Mouse (Mus musculus): ENCODE measurements around the gene Usp12. TPM values are rescaled to one million over a fixed set of nuclear protein-coding genes. Genes with fewer than 3 reads are reported as not detected.

Usp12 gene
- polyA plus RNA-seq, 1 experiment = 27.6 TPM

DNA sequence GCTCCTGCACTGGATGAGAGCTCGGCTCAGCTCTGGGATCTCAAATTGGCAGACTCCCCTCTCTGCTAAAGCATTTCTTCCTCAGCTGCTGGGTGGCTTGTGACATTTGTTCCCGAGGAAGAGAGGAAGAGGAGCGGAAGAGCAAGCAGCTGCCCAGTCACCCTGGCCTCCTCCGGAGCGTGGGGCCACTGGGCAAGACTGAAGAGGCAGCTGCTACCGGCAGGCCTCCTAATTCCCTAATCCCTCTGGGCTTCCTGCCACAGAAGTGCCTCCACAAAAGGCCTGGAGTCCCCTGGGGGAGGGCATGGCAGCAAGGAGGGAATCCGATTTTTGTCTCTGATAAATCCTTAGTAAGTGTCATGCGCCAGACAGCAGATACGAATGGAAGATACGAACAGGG lies 81.7 kb downstream of the Usp12 start:
- DNase-seq (ENCODE audit: low read depth) = peak; percentile 90
- TF ChIP-seq POLR2A (IDR thresholded peaks at IDR 0.05; ENCODE audit: borderline replicate concordance, extremely low read depth, insufficient read depth, insufficient read length, poor library complexity, severe bottlenecking) (no peak), CTCF (IDR thresholded peaks at IDR 0.05; ENCODE audit: borderline replicate concordance, extremely low read depth, insufficient read depth, insufficient read length) (no peak)

DNA sequence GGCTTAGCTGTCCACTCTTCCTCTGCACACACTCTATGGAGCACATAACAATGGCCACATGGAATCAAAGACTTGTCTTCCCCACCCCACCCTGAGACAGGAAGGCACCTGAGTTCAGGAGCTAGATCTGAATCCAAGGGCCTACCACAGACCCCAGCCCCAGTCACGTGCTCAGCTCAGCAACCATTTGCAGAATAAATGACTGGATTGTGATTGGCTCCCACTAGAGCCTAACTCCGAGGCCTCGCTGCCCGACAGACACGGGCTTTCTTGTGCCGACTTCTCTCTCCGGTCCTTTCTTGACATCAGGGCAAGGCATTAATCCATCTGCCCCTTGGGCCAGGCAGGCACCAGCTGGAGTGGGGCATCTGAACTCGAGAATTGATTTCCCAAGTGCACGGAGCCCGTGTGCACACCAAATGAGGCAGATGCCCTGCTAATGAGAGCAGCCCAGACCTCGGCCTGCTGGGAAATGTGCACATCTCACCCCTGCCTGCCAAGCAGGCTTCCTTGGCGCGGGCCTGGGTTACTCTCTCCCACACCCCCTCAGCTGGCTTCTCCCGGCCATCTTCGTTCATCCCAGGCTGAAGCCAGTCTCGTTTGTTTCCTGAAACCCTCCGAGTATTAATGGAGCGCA lies 82.4 kb downstream of the Usp12 start:
- TF ChIP-seq POLR2A (IDR thresholded peaks at IDR 0.05; ENCODE audit: borderline replicate concordance, extremely low read depth, insufficient read depth, insufficient read length, poor library complexity, severe bottlenecking) (no peak), CTCF (IDR thresholded peaks at IDR 0.05; ENCODE audit: borderline replicate concordance, extremely low read depth, insufficient read depth, insufficient read length) (no peak)
- peak; percentile 86 for DNase-seq (ENCODE audit: low read depth)

DNA sequence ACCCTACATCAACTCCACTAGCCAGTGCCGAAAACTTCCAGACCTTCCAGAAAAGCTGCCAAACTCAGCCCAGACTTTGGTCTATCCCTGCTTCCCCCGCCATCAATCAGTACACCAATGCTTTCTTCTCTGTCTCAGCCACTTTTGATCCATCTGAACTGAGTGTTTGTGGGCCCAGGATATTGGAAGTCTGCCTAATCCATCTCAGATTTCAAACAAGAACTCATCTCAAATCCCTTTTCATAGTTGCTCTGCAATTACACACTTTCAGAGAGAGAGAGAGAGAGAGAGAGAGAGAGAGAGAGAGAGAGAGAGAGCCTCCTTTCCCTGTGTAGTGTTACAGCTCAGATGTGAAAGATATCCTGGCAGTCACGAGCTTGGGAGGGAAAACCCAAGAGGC lies 85.4 kb downstream of the Usp12 start:
- peak; percentile 66 for DNase-seq (ENCODE audit: low read depth)
- TF ChIP-seq CTCF (IDR thresholded peaks at IDR 0.05; ENCODE audit: borderline replicate concordance, extremely low read depth, insufficient read depth, insufficient read length) (no peak), POLR2A (IDR thresholded peaks at IDR 0.05; ENCODE audit: borderline replicate concordance, extremely low read depth, insufficient read depth, insufficient read length, poor library complexity, severe bottlenecking) (no peak)

DNA sequence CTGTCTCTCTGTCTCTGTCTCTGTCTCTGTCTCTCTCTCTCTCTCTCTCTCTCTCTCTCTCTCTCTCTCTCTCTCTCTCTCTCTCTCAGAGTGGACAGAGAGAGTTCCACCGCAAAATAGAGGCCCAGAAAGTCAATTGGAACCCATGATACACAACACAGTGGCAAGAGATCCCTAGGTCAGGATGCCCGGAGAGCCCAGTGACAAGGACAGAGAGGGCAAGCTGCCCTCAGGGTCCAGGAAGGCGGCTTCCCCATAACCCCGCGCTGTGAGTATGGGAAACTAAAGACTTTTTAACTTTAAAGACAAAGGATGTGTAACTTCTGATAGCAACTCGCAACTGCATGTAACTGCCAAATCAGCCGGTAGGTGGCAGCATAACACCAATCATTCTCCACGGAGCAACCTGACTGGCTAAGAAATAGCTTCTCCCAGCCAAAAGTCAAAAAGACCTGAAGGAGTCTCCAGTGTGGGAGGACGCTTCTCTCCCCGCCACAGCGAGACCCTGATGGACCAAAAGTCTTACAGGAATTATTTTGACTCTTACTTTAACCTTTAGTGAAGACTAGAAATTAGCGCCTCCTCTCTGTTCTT lies 88.9 kb downstream of the Usp12 start:
- TF ChIP-seq CTCF (IDR thresholded peaks at IDR 0.05; ENCODE audit: borderline replicate concordance, extremely low read depth, insufficient read depth, insufficient read length) (peak; percentile 83; the same call in 1 of the 2 replicates), POLR2A (IDR thresholded peaks at IDR 0.05; ENCODE audit: borderline replicate concordance, extremely low read depth, insufficient read depth, insufficient read length, poor library complexity, severe bottlenecking) (no peak)
- peak; percentile 87 for DNase-seq (ENCODE audit: low read depth)

DNA sequence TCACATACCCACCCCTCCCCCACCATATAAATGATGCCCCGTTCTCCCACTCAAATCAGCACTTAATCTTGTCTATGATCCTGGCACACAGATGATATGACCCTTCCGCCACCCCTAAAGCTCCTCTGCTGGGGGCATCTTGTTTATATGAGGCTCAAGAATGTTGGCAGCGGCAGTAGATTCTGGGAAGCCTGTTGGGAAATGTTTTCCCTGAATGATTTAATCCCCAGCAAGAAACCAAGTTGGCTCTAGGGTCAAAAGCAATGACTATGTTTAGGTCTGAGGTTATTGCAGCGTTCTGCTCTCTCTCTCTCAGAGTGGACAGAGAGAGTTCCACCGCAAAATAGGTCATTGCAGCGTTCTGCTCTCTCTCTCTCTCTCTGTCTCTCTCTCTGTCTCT lies 89.4 kb downstream of the Usp12 start:
- no peak for DNase-seq (ENCODE audit: low read depth)
- TF ChIP-seq POLR2A (IDR thresholded peaks at IDR 0.05; ENCODE audit: borderline replicate concordance, extremely low read depth, insufficient read depth, insufficient read length, poor library complexity, severe bottlenecking) = no peak
- TF ChIP-seq CTCF (IDR thresholded peaks at IDR 0.05; ENCODE audit: borderline replicate concordance, extremely low read depth, insufficient read depth, insufficient read length) = no peak

DNA sequence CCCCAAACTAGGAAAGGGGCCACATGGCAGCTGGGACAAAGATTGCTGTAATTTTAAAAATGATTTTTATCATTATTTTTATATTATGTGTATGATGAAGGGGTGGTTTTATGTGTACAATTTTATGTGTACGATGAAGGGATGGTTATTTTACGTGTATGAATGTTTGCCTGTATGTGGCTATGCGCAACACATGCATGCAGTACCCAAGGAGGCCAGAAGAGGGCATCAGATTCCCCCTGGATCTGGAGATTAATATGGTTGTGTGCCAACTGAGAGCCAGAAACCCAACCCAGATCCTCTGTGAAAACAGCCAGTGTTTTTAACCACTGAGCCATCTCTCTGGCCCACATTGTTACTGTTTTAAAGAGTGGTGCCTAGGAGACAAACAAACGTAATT lies 90.6 kb downstream of the Usp12 start:
- DNase-seq (ENCODE audit: low read depth) = no peak
- TF ChIP-seq POLR2A (IDR thresholded peaks at IDR 0.05; ENCODE audit: borderline replicate concordance, extremely low read depth, insufficient read depth, insufficient read length, poor library complexity, severe bottlenecking) (no peak), CTCF (IDR thresholded peaks at IDR 0.05; ENCODE audit: borderline replicate concordance, extremely low read depth, insufficient read depth, insufficient read length) (peak; percentile 34; the same call in 1 of the 2 replicates)

DNA sequence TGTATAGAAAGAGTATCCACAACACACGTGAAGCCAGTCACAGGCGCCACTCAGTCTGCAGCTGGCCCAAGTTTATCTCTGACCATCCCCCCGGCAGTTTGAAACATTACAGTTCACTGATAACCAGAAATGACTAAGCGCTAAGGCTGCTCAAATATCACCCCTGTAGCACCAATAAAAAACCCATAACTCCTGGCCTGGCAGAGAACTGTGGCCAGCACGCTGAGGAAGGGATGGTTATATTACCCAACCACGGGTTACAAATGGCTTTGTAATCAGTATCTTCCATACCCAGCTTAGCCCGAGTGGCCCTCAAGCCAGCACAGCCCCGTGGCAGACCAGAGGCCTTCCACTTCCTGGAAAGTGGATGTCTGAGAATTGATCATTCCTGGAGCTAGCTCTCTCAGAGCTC lies 91.1 kb downstream of the Usp12 start:
- no peak for DNase-seq (ENCODE audit: low read depth)
- no peak for TF ChIP-seq POLR2A (IDR thresholded peaks at IDR 0.05; ENCODE audit: borderline replicate concordance, extremely low read depth, insufficient read depth, insufficient read length, poor library complexity, severe bottlenecking)
- TF ChIP-seq CTCF (IDR thresholded peaks at IDR 0.05; ENCODE audit: borderline replicate concordance, extremely low read depth, insufficient read depth, insufficient read length) = no peak

DNA sequence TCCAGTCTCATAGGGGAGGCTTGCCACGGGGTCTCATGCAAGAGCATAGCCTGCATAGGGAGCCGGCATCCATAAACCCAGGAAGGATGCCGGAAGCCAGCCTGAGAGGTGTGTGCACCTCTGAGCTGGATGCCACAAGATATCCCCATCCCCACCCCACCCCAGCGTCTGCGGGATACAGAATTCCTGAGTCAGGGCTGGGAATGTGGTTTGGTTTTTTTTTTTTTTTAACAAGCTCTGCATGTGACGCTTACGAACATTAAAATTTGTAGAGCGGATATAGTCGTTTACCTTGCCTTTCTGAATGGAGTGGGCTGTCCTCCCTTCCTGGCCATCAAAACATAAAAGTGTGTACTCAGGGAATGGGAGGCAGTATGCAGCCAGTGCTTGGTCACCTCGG lies 94.7 kb downstream of the Usp12 start:
- no peak for DNase-seq (ENCODE audit: low read depth)
- no peak for TF ChIP-seq CTCF (IDR thresholded peaks at IDR 0.05; ENCODE audit: borderline replicate concordance, extremely low read depth, insufficient read depth, insufficient read length)
- no peak for TF ChIP-seq POLR2A (IDR thresholded peaks at IDR 0.05; ENCODE audit: borderline replicate concordance, extremely low read depth, insufficient read depth, insufficient read length, poor library complexity, severe bottlenecking)

DNA sequence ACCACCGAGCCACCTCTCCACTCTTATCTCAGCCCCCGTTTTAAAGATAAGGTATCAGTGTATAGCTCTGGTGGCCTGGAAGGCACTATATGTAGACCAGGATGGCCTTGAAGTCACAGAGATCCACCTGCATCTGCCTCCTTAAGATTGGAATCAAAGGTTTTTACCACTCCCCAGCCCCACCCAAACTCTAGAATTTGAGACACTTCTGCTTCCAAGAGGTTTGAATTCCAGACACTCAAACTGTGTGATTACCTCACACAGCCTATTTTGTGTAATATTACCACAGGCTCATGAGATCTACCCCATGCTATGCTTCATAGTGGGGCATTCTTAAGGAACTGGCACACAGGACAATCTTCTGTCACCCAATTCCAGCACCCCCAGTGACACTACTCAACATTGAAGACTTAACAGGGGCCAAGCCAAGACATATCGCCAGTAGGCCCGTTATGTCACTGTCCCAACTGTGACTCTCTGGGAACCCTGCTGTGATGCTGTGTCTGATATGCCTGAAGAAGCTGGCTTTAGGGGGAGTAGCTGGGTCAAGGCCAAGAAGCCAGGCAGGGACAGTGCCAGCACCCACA lies 95.3 kb downstream of the Usp12 start:
- TF ChIP-seq CTCF (IDR thresholded peaks at IDR 0.05; ENCODE audit: borderline replicate concordance, extremely low read depth, insufficient read depth, insufficient read length) (no peak), POLR2A (IDR thresholded peaks at IDR 0.05; ENCODE audit: borderline replicate concordance, extremely low read depth, insufficient read depth, insufficient read length, poor library complexity, severe bottlenecking) (no peak)
- no peak for DNase-seq (ENCODE audit: low read depth)

DNA sequence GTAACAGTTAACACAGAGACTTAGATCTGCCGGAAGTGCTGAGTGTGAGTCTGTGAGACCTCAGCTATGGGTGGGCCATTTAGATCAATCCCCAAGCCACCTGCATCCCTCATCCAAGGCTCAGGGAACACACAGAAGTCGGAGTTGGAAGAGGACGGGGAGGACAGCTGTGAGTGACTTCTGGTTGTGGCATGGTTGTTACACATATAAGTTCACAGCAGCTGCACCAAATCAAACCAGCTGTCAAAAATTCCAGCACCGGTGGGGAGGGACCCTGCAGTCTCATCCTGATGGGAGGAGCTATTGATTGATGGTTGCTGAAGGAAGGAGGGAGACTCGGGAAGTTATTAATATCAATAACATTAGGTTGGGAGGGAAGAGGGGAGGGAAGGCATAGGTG lies 99.3 kb downstream of the Usp12 start:
- no peak for DNase-seq (ENCODE audit: low read depth)
- TF ChIP-seq CTCF (IDR thresholded peaks at IDR 0.05; ENCODE audit: borderline replicate concordance, extremely low read depth, insufficient read depth, insufficient read length) (no peak), POLR2A (IDR thresholded peaks at IDR 0.05; ENCODE audit: borderline replicate concordance, extremely low read depth, insufficient read depth, insufficient read length, poor library complexity, severe bottlenecking) (no peak)

DNA sequence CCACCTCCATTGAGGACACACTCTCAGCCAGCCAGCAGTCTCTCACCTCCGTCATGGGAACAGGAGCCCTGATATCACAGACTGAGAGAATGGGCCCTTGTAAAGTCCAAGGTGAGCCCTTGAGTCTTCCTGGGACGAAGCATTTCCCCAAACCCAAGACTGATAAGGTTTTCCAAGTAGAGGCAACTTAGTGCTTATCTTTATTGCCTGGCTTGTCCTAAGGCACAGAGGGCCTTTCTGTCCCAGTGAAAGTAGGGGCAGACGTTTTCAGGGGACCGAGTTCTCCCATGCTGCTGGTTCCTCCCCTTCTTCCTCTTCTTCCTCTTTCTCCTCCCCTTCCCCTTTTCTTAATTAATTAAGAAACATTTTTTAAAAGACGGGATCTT lies 101.8 kb downstream of the Usp12 start:
- no peak for TF ChIP-seq CTCF (IDR thresholded peaks at IDR 0.05; ENCODE audit: borderline replicate concordance, extremely low read depth, insufficient read depth, insufficient read length)
- TF ChIP-seq POLR2A (IDR thresholded peaks at IDR 0.05; ENCODE audit: borderline replicate concordance, extremely low read depth, insufficient read depth, insufficient read length, poor library complexity, severe bottlenecking) = no peak
- DNase-seq (ENCODE audit: low read depth) = no peak

Data from brain, embryonic 14.5 days (tissue).